Mouse (Mus musculus) skeletal muscle tissue, adult 2 months (tissue): ENCODE measurements at regions not wholly inside any gene's neighbourhood (a gene's known extent, or its start where the extent isn't known, plus 50 kb on each side); places are given as distances from the start of the nearest gene placed in this dataset.

ENCODE experiments used
- DNase-seq: peaks from one replicate; pipeline ENCODE4 v3.0.0-alpha.2; 2012; ENCODE audit warnings: low read depth, low spot score

- DNase-seq: peak; percentile 11
Measured at GRCm38 (mm10) chr10:126498726-126499125, 402.4 kb downstream of the Atp23 start.

- no peak for DNase-seq
Measured at GRCm38 (mm10) chr10:126493734-126494133, 407.4 kb downstream of the Atp23 start.

DNA sequence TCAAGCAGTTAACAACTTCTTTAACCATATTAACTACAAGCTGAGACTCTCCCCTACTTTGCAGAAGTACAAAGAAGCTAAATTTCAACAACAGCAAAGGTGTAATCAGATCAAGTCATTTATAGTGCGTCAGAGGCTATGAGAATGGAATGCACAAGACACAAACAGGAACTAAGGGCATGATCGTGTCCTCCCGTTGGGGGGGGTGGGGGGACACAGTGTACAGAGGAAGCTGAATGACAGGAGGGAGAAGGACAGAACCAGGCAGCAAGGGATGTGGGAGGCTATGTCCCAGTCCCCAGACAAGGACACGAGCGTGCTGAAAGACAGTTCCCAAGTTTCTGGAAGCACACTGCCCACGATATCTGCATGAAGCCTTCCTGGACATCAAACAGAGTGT, 408.9 kb downstream of the Atp23 start:
- DNase-seq: peak; percentile 1

DNA sequence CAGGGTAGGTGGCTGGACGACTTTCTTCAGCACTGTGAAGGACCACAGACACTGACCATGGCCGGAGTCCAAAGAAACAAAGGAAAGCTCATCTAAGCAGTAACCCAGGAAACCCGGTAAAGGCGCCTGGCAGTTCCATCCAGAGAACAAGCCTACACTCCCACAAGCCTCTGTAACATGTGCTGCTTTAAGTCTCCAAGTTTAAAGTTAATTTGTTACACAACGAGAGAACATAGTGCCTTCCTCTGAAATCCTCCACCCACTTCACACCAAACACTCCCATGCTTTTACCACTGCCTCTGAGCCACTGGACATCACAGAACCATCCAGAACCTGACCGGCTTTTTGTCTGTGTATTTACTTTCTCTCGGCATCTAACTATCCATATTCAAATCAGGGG, 416.0 kb downstream of the Atp23 start:
- DNase-seq: no peak

DNA sequence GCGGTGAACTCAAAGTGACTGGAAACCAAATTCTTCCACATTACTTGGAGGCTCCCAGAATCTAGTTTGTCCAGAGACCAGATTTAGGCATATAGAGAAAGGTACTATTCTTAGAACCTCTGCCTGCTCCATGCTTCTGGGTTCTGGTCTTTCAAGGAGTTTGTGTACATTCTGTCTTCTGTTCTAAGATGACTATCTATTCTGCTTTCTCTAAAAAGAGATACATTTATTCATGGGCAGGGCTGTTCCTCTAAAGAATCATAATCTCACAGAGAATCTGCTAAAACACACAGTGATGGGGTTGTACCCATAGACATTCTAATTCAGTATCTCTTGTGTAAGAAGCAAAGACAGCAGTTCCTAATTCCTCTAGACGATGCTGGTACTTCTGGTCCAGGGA, 417.7 kb downstream of the Atp23 start:
- no peak for DNase-seq

GRCm38 (mm10) chr10:126480382-126480781, 420.8 kb downstream of the Atp23 start:
- DNase-seq: no peak

- DNase-seq: no peak
Measured at GRCm38 (mm10) chr10:126479743-126480142, 421.4 kb downstream of the Atp23 start.

GRCm38 (mm10) chr10:126473050-126473719, 428.0 kb downstream of the Atp23 start:
- no peak for DNase-seq

DNA sequence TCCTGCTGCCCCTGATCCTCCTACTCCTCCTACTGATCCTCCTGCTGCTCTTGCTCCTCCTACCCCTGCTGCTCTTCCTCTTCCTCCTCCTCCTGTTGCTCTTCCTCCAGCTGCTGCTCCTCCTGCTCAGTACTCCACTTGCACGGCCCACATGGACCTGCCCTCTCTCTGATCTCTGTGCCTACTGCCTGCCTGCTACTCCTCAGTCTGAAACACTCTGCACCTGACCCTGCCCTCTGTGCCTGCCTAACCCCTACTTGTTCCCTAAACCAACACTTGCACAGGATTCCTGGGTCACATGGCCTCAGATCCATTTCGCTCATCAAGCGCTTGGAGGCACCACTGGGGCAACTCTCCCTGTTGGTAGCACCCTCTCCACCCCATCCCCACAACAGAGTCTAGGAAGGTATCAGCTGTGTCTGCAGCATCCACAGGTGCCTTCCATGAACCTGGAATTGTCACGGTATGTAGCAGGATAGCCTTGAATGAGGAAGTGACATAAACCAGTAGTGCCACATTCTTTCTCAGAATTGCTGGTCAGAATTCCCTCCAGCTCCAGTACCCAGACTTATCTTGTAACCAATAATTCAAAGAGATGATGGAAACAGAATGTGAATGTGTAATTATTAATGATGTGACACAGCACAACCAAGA, 430.2 kb downstream of the Atp23 start:
- DNase-seq: no peak

- DNase-seq: no peak
Measured at GRCm38 (mm10) chr10:126462770-126463169, 438.4 kb downstream of the Atp23 start.

- DNase-seq: peak; percentile 0
Measured at GRCm38 (mm10) chr10:126458523-126458922, 442.6 kb downstream of the Atp23 start.

DNA sequence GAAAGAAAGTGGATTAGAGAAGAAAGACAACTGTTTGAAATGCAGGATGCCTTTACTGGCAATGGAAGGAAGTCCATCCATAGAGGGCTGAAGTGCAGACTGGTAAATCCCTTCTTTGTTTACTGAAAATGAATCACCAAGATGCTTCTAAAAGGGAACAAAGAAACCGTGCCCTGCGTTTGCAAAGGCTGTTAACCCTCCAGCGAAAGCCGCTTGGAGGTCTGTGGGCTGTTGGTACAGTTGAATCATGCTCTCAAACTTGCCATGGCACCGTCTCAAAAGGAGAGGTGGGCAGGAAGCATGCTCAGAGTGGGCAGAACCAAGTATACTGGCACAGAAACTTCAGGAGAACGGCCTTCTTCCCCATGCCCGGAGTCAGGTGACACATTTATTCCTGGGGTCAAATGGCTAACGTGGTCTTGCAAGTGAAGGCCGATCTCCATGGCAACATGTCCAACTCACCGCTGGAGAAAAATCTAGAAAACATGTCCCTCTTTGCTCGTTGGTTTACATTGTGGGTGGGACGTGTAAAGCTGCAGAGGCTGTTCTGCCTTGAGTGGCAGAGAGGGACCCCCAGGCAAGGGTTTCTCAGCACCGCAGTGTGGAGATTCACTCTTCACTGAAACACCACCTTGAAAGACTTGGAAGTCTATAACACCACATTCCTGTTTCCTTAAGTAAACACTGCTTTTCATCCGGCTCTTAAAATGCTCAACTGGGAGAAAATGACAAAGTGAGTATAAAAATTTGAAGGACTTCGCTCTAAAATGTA, 448.2 kb downstream of the Atp23 start:
- DNase-seq: no peak

DNA sequence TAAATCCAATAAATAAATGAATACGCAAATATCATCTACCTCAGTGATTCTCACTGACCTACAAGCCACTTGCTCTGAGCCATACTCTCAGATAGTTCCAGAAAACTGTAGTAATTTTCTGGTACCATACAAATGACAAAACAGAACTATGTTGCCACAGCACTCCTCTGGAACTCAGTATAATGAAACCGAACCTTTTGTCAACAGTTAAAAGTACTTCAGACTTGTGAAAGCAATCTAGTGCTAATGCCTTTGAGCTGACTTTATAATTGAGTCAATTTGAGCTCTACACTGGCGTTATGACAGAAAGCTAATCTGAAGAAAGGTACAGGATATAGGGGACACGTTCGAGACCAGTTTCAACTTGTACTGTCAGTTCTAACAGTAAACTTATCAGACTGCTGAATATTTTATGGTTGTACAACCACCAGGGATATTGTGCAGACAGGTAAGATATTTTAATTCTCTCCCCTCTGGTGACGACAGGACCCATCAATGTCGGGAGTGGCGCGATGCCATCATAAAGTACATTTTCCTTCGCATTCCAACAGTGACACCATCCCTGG, 449.0 kb downstream of the Atp23 start:
- DNase-seq: no peak

DNA sequence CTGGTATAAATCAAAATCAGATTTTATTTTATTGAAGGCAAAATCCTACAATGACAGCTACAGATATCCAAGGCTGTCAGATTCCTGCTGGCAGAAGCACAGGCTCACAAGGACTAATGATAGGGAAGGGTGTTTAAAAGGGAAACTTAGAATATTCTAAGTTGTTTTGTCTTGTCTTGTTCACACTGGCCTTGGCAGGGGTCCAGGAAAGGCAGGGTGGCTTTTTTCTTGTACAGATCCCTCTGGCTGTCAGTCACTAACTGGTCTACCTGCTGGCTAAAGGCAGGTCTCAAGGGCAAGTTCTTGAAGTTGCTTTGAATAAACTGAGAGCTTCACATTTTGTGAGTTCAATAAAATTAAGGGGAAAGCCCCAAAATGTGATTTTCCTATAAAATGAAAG, 465.3 kb downstream of the Lrig3 start:
- no peak for DNase-seq

GRCm38 (mm10) chr10:126430346-126430745, 464.4 kb downstream of the Lrig3 start:
- DNase-seq: no peak

DNA sequence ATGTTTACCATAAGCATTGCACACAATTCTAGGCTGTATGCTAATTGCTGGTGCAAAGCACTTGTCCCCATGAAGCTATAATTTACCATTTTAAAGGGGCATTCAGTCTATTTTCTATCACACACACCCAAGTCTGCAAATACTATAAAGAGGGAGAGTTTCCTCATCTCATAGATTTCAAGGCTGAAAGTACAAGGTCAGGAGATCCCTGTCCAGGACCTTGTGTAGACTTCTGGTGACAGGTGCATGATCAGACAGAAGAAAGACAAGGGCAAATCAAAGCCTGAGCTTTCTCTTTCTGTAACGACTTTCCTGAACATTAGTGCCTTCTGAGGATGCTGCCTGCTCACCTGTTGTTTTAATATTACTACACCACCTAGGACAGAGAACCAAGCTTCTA, 463.5 kb downstream of the Lrig3 start:
- no peak for DNase-seq

GRCm38 (mm10) chr10:126422066-126422465, 456.1 kb downstream of the Lrig3 start:
- no peak for DNase-seq

- no peak for DNase-seq
Measured at GRCm38 (mm10) chr10:126413786-126414185, 447.8 kb downstream of the Lrig3 start.

GRCm38 (mm10) chr10:126392235-126392634, 426.3 kb downstream of the Lrig3 start:
- DNase-seq: no peak

GRCm38 (mm10) chr10:126391770-126392169, 425.8 kb downstream of the Lrig3 start:
- DNase-seq: no peak

DNA sequence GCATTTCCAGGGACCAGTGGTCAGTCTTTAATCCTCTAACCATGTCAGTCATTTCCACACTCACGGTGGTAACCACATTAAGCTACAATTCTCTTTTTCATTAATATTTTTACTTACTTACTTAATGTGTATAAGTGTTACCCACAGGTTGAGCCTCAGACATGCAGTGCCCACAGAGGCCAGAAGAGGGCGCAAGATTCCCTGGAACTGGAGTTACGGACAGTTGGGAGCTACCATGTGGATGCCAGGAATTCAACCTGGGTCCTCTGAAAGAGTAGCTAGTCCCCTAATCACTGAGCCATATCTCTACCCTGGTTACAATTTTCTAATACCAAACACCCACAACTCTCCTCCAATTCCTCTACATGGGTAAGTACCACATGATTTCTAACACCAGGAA, 420.5 kb downstream of the Lrig3 start:
- no peak for DNase-seq

DNA sequence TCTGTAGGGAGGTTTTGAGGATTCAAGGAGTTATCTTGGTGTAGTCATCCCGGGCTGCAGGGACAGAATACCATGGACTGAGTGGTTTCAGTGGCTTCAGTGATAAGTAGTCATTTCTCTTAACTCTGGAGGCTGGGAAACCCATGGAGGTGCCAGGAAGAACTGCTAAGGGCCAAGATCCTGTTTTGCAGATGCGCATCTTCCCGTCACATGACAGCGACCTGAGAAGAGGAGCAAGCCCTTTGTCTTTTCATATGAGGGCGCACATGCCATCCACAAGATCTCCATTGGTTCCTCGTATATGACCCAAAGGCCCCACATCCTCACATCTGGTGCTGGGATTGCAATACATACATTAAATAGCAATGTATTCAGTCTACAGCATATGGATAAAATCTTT, 419.7 kb downstream of the Lrig3 start:
- DNase-seq: no peak
